In the genomic region with DNA sequence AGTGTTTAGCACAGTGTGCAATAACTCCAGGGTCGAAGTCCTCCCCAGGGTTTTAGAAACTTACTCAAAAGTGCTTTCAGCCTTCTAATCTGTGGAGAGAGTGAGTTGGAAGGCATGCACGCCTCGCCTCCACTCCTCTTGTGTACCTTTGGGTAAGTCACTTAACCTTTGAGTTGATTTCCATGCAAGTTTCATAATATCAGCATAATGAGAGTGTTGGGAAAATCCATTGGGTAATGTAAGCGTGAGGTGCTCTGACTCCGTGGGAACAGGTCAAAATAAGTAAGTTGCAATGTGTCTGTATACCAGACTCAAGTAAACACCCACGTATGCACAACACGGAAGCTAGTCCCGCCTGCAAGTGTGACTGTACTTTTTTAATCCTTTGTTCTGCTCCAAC, we compare ENCODE assay signal across 13 mouse cellular contexts.
DNase-seq lines count a peak whose midpoint lies in the region; ATAC-seq and TF ChIP-seq lines count a peak whose summit lies in the region.
"Had no signal": no experiment of that assay in that cellular context is flagged by ENCODE, and none has a peak within 500 bp of the region (broad histone marks: within the 10 kb centered on the region; RNA-seq: fewer than 3 reads in every experiment).

No protein-coding gene starts in this region.

- no peak overlapping the region for H3K4me3 ChIP-seq in liver, adult 2 months (ENCODE audit: insufficient read depth, low read depth, low read length)
- no peak overlapping the region for H3K4me3 ChIP-seq in intestine, embryonic 15.5 days (replicated peaks)
- H3K4me3 ChIP-seq in limb, embryonic 12.5 days (replicated peaks), result no peak overlapping the region
- no peak overlapping the region for H3K4me3 ChIP-seq in stomach, embryonic 15.5 days (replicated peaks)
- H3K4me3 ChIP-seq: liver, embryonic 15.5 days had no signal

- TF ChIP-seq CTCF in liver, adult 2 months (IDR thresholded peaks at IDR 0.05; ENCODE audit: low read depth, low read length), result no peak

- peak; percentile 53 for DNase-seq in liver, adult 2 months (ENCODE audit: extremely low read depth, low read depth, low spot score)
- no peak for DNase-seq in liver
- DNase-seq in embryo, embryonic 10.5 days (ENCODE audit: low spot score), result no peak
- no peak for DNase-seq in cerebellum, adult 9-11 months
- DNase-seq: cerebellum, postnatal 25 days; gastrocnemius, postnatal 36 days; heart, postnatal 4 days; thymus, postnatal 36 days had no signal

- H3K4me1 ChIP-seq in liver, adult 2 months (ENCODE audit: control insufficient read depth, insufficient read depth, low read length), result no peaks in the 10 kb centered on the region
- H3K4me1 ChIP-seq in intestine, embryonic 15.5 days (replicated peaks), result no peaks in the 10 kb centered on the region
- H3K4me1 ChIP-seq in limb, embryonic 12.5 days (replicated peaks), result peaks cover 59% of the 10 kb centered on the region
- H3K4me1 ChIP-seq in stomach, embryonic 15.5 days, result 0 out of 2 replicates have a peak, but pooled peaks cover 8% of the 10 kb centered on the region
- H3K4me1 ChIP-seq: liver, embryonic 15.5 days had no signal

- H3K9ac ChIP-seq in liver, adult 2 months (ENCODE audit: low read depth, low read length), result no peak overlapping the region
- H3K9ac ChIP-seq in intestine, embryonic 15.5 days, result no peak overlapping the region
- H3K9ac ChIP-seq in limb, embryonic 12.5 days (replicated peaks), result no peak overlapping the region
- H3K9ac ChIP-seq in stomach, embryonic 15.5 days, result no peak overlapping the region
- H3K9ac ChIP-seq: liver, embryonic 15.5 days had no signal

- peak; percentile 54 for ATAC-seq in intestine, embryonic 15.5 days
- ATAC-seq in limb, embryonic 12.5 days (ENCODE audit: insufficient number of reproducible peaks, insufficient read depth, low FRiP score, low TSS enrichment, low read depth), result no peak
- ATAC-seq in stomach, embryonic 15.5 days (ENCODE audit: insufficient read depth, low FRiP score, low read depth), result peak; percentile 53; the same call in 1 of the 2 replicates
- ATAC-seq: forebrain, embryonic 14.5 days had no signal

- WGBS in liver, adult 2 months, result 43% methylated on average over 8 of the region's 8 CpGs
- 73% methylated on average over 8 of the region's 8 CpGs for WGBS in intestine, embryonic 15.5 days
- 73% methylated on average over 8 of the region's 8 CpGs for WGBS in limb, embryonic 12.5 days
- WGBS in stomach, embryonic 15.5 days, result 59% methylated on average over 8 of the region's 8 CpGs

- no peaks in the 10 kb centered on the region for H3K9me3 ChIP-seq in intestine, embryonic 15.5 days
- no peaks in the 10 kb centered on the region for H3K9me3 ChIP-seq in limb, embryonic 12.5 days
- H3K9me3 ChIP-seq in stomach, embryonic 15.5 days, result no peaks in the 10 kb centered on the region
- H3K9me3 ChIP-seq: liver, embryonic 15.5 days had no signal

- no peak for TF ChIP-seq POLR2A in liver, adult 2 months (IDR thresholded peaks at IDR 0.05; ENCODE audit: extremely low read depth, insufficient read depth, low read length)

- H3K36me3 ChIP-seq in liver, adult 2 months (ENCODE audit: control insufficient read depth, insufficient read depth, low read length), result no peaks in the 10 kb centered on the region
- no peaks in the 10 kb centered on the region for H3K36me3 ChIP-seq in intestine, embryonic 15.5 days
- no peaks in the 10 kb centered on the region for H3K36me3 ChIP-seq in limb, embryonic 12.5 days
- H3K36me3 ChIP-seq in stomach, embryonic 15.5 days, result no peaks in the 10 kb centered on the region
- H3K36me3 ChIP-seq: liver, embryonic 15.5 days had no signal

- no peaks in the 10 kb centered on the region for H3K79me2 ChIP-seq in liver, adult 2 months (ENCODE audit: control insufficient read depth, insufficient read depth, low read length)

- H3K27me3 ChIP-seq in liver, adult 2 months (ENCODE audit: control insufficient read depth, insufficient read depth, low read length), result no peaks in the 10 kb centered on the region
- peaks cover 13% of the 10 kb centered on the region; the same call in 1 of the 2 replicates for H3K27me3 ChIP-seq in intestine, embryonic 15.5 days (replicated peaks)
- no peaks in the 10 kb centered on the region for H3K27me3 ChIP-seq in limb, embryonic 12.5 days
- H3K27me3 ChIP-seq in stomach, embryonic 15.5 days (replicated peaks), result no peaks in the 10 kb centered on the region
- H3K27me3 ChIP-seq: liver, embryonic 15.5 days had no signal

- H3K27ac ChIP-seq in liver, adult 2 months (replicated peaks; ENCODE audit: insufficient read depth, low read depth, low read length), result no peak overlapping the region
- no peak overlapping the region for H3K27ac ChIP-seq in intestine, embryonic 15.5 days
- peak overlapping the region; percentile 45; the same call in 1 of the 2 replicates for H3K27ac ChIP-seq in limb, embryonic 12.5 days
- peak overlapping the region; percentile 36; the same call in 1 of the 2 replicates for H3K27ac ChIP-seq in stomach, embryonic 15.5 days
- H3K27ac ChIP-seq: liver, embryonic 15.5 days had no signal

- H3K4me2 ChIP-seq in intestine, embryonic 15.5 days (replicated peaks), result no peak overlapping the region
- H3K4me2 ChIP-seq in limb, embryonic 12.5 days, result no peak overlapping the region
- 0 out of 2 replicates have a peak overlapping the region, but pooled peaks have one; percentile 8 for H3K4me2 ChIP-seq in stomach, embryonic 15.5 days
- H3K4me2 ChIP-seq: liver, embryonic 15.5 days had no signal

Comparison
In these comparisons a context has a peak if more than half of its experiments do, and no peak if none do; other contexts are left out.
1. H3K27ac ChIP-seq: peak in limb, embryonic 12.5 days (single experiment) and stomach, embryonic 15.5 days (single experiment); none in liver, adult 2 months (single experiment) and intestine, embryonic 15.5 days (single experiment).